Mouse (Mus musculus): ENCODE data around the gene Stambp.

GRCm38 (mm10) chr6:83518637-83519036 lies 53.9 kb downstream of the Stambp start:
- TF ChIP-seq EP300 (optimal IDR thresholded peaks at IDR 0.05) (no peak), CTCF (IDR thresholded peaks at IDR 0.05; ENCODE audit: low read depth) (no peak)
